Mouse (Mus musculus): ENCODE measurements at regions not wholly inside any gene's neighbourhood (a gene's known extent, or its start where the extent isn't known, plus 50 kb on each side); places are given as distances from the start of the nearest gene placed in this dataset.

GRCm38 (mm10) chr10:125467503-125467902 lies 78.2 kb upstream of the Slc16a7 start:
- DNase-seq (ENCODE audit: low read depth, low spot score), result no peak

DNA sequence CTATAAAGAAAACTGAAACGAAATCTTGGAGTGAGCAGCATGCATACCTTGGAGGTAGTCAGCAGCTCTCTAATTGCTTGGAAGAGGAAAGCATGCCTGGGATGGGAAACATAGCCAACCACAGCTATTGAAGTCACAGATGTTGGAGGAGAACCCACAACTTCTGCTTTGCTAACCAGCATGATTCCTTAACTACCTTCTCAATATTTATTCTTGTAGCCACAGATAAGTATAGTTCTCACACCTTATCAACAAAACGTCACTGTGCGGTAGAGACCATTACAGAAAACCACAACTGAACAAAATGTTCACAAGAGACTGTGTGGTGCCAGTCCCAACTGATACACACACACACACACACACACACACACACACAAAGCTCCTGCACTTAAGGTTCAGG lies 99.1 kb upstream of the Slc16a7 start:
- DNase-seq (ENCODE audit: low read depth, low spot score), result no peak

GRCm38 (mm10) chr10:125490395-125490794 lies 101.1 kb upstream of the Slc16a7 start:
- DNase-seq (ENCODE audit: low read depth, low spot score), result no peak

GRCm38 (mm10) chr10:125494489-125494888 lies 105.2 kb upstream of the Slc16a7 start:
- no peak for DNase-seq (ENCODE audit: low read depth, low spot score)

- no peak for DNase-seq (ENCODE audit: low read depth, low spot score)
These were observed 109.1 kb upstream of the Slc16a7 start for GRCm38 (mm10) chr10:125498347-125498746.

GRCm38 (mm10) chr10:125500338-125500737 lies 111.1 kb upstream of the Slc16a7 start:
- DNase-seq (ENCODE audit: low read depth, low spot score), result no peak

DNA sequence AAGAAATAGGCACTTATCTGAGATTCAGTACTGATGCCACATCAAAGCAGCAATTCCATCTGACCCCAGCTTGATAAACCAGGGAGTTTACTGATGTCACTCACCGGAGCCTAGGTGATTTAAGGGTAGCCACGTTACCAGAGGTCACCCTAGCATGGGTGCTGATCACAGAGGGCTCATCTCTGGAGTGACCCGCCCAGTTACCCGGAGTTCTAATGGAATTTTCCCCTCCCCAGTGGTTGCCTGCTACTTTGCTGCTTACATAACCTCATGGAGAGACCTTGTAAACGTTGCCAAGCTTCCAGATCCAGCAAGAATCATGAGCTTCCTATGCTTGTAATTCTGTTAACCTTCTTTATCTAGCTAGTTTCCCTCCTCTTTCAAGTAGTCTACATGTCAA lies 125.8 kb upstream of the Slc16a7 start:
- DNase-seq (ENCODE audit: low read depth, low spot score), result no peak

DNA sequence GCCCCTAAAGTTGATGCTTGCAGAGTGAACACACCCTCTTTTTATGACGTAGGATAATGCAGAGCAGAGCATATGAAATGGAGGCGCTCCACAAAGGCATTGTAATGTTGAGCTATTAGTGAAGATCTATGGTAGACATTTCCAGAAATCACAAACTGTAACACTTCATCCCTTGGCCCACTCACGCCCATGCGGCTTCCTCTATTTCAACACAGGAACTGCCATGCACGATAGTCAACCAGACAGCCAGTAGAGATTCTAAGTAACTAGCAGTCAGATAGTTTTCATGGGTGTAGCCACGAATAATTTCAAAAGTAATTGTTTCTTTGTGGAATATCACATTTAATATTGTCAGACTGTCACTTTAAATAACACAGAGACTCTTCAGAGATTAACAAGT lies 141.6 kb upstream of the Slc16a7 start:
- DNase-seq (ENCODE audit: low read depth, low spot score), result no peak

GRCm38 (mm10) chr10:125538316-125538715 lies 149.1 kb upstream of the Slc16a7 start:
- DNase-seq (ENCODE audit: low read depth, low spot score), result peak; percentile 2

GRCm38 (mm10) chr10:125586489-125587147 lies 197.4 kb upstream of the Slc16a7 start:
- DNase-seq (ENCODE audit: low read depth, low spot score), result no peak

DNA sequence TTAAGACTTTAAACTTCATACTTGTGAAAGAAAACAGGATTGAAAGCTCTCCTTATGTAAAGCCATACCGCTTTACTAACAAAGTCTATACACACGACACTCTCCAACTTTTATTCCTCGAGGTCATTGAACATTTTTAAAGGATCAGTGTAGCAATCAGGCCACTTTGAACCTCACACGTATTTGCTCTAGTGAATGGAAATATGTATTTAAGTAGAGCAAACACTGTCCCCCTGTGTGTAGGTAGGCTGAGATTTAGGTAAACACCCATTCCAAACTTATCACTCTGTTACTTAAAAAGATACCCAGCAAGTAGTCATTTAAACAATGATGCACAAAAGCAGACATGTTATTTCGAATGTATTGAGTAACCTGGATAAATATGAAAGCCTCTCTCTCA lies 203.7 kb upstream of the Slc16a7 start:
- DNase-seq (ENCODE audit: low read depth, low spot score), result no peak

DNA sequence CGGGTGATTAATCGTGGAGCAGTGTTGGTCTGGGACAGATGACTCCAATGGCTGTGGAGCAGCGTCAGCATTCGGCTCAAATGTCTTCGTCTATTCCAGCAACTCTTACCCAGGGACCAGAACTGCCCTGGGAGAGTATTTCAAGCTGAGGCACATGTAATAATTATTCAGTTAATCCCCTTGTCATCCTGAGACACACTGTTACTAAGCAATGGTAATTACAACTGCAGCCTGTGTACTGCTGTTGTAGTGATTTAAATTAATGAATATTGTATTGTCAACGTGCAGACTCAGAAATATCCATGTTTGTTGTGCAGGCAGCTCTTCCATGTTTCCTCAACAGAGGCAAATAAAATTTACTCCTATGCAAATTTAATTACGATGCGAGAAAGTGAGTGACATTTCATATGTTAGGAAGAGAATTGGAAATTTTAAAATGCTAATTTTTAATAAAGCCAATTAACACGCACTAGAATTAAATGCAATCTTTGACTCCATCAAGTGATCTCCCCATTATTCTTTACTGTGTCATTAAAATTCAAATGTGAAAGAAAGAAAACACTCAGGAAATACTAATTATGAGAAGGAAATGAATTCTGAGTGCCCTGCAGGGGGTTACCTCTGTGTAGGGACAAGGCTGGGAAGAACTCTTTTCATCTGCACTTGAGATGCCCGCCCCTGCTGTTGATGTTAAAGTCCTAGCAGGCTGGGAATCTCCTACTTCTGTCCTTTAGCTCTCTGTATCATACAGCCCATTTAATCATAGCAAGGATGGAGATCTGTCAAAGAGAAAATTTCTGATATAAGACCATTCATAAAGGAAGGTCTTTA lies 218.7 kb upstream of the Slc16a7 start:
- DNase-seq (ENCODE audit: low read depth, low spot score), result no peak

DNA sequence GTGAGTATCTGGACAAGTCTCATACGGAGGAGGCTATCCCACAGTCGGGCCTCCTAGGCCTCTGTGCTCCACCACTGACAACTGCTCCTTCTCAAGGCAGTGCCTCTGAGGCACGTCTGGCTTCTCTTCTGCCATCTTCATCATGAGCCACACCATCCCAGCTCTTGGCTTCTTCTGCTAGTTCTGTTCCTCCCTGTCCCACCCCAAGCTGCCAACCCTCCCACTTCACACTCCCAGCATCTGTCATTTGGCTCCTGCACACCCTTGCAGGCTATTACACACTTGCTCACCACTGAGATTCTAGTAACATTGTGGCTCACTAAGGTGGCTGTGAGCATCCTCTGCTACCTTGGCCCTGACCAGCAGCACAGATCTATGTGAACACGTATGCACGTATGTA lies 221.1 kb upstream of the Slc16a7 start:
- no peak for DNase-seq (ENCODE audit: low read depth, low spot score)

GRCm38 (mm10) chr10:125612773-125613172 lies 223.5 kb upstream of the Slc16a7 start:
- DNase-seq (ENCODE audit: low read depth, low spot score), result no peak

DNA sequence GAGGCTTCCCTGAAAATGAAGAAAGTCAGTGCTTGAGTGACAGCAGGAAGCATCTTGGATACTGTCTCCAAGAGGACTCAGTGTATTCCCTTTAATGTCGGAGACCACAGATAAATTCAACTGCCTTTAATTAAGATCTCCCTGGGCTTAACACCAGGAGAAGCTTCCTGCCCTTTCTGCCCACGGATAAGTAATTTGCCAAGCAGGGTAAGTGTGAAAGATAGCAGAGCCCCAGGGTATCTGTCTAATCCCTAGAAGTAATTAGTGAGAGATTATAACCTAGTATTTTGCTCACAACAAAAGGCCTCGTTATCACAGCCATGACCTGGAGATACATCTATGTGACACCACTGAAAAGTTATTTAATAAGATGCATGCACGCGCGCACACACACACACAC lies 232.1 kb upstream of the Slc16a7 start:
- no peak for DNase-seq (ENCODE audit: low read depth, low spot score)

DNA sequence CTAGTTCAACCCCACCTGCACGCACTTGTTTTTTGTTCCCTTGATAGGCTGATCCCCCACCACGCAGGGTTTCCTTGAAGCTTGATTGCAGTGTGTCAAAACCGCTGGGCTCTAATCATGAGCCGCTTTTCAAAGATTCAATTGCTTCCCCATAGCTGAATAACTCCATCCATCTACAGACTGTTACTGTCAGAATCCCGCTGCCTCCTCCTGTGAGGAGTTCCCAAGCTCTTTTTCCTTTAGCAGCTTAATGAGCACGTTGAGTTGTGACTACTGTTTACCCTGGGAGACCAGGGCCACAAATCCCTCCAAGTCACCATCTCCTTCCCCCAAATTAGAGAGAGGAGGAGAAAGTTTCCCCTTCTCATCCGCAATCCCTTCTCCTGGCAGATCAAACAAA lies 234.6 kb upstream of the Slc16a7 start:
- no peak for DNase-seq (ENCODE audit: low read depth, low spot score)

DNA sequence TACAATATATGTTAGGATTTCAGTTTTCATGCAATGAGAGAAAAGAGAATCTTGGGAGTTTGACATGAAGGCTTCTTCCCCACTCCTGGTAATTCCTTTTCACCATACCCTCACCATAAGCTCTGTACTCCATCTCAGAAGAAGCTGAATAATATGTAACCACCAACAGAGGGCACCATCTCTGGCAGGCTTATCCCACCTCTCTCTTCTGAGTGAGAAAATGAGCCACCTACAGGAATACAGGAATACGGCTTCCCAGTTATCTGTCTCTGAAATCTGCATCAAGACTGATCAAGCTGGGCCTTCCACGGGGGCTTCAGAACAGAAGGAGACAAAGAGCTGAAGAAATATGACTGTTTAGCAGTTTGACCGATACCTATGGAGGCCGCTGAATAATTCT lies 278.6 kb upstream of the Slc16a7 start:
- DNase-seq (ENCODE audit: low read depth, low spot score), result no peak

GRCm38 (mm10) chr10:125673637-125674036 lies 284.4 kb upstream of the Slc16a7 start:
- DNase-seq (ENCODE audit: low read depth, low spot score), result no peak

DNA sequence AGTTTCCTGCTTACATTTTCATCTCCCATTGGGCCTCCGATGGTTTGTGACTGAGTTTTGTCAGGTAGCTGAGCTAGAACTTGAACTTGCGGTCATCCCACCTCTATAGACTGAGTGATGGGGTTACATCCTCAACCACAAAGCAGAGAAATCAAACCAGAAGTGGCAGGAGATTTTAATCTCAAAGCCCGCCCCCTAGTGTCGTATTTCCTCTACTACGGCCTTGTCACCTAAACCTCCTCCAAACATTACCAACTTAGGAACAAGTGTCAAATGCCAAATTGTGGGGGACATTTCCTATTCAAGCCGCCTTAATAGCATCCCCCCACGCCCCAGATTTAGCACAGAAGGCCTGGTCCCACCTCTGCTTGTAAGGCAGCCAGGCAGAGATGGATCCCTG lies 286.3 kb upstream of the Lrig3 start:
- DNase-seq (ENCODE audit: low read depth, low spot score), result no peak

DNA sequence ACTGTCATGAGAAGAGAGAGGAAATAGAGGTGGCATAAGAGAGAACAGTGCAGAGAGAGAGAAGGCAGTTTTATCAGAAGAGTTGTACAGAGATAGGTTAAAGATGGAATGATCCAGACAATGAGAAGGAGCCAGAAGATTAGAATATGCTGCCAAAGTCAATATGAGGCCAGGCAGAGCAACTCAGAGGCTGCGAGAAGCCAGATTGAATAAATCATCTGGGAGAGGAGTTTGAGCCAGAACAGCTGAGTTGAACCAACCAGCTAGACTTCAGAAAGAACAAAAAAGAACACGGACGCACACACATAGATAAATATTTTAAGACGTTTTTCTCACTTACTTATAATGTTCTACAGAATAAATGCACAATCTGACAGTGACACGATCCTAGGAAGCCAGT lies 280.8 kb upstream of the Lrig3 start:
- DNase-seq (ENCODE audit: low read depth, low spot score), result no peak

DNA sequence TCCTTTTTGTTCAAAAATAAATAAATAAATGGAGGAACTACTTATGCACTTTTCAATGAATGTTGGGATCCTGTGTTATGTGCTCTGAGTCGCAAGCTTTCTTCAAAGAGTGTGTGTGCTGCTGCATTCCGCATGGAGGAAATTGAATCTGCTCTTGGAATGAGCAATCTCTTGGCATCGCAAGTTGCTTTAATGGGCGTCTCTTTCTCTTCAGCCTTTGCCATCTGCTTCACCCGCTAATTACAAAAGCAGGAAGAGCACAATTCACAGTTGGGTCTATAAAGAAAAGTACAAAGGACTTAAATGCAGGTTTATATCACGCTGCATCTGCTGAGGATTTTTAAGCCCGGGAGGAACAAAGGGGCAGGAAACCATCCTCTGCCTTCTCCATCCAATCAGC lies 272.5 kb upstream of the Lrig3 start:
- DNase-seq (ENCODE audit: low read depth, low spot score), result no peak

GRCm38 (mm10) chr10:125696159-125696558 lies 269.8 kb upstream of the Lrig3 start:
- DNase-seq (ENCODE audit: low read depth, low spot score), result no peak

DNA sequence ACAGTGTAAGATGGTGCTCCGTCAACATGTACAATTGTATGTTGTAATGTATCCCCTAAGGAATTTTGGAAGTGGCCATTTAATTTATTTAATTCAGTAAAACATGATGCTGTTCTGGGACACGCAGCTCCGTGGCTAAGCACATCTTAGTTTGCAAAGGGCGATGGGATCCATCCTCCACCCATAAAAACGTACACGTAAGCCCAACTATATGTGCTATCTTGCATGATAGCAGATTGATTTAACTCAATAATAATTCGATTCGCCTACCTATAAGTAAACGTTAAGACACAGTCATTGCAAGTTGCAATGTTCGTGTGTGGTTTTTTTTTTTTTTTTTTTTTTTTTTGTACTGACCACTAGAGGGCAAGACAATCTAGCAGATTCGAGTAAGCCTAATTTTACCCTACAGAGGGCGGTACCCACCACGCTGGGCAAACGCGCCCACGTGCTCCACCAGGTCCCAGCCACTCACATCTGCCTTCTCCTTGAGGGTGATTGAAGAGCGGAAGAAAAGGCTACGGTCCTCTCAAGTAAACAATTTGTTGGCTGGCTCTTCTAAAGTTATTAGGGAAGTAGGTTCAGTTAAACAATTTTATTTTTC lies 240.8 kb upstream of the Lrig3 start:
- DNase-seq (ENCODE audit: low read depth, low spot score), result peak; percentile 38

Data from skeletal muscle tissue, adult 2 months (tissue).